Mouse (Mus musculus) neural tube, embryonic 15.5 days (tissue): ENCODE data around the gene St7. TPM values are rescaled to one million over a fixed set of nuclear protein-coding genes. Genes with fewer than 3 reads are reported as not detected.

Experiments used
- ATAC-seq: fragments of 200-750 bp; cut with Nextera tagmentation; 2 replicates; pipeline ENCODE4 v1.8.0; 2017; ENCODE audit warnings: mild to moderate bottlenecking, moderate TSS enrichment, moderate library complexity; ENCODE audit not compliant: low FRiP score
- H3K27ac ChIP-seq: fragments of 300-500 bp; sonication (generic); replicated peaks from 2 replicates; pipeline ENCODE4 v1.5.1; 2015; ENCODE audit warnings: mild to moderate bottlenecking, inconsistent platforms
- H3K27me3 ChIP-seq: fragments of 300-500 bp; sonication (generic); replicated peaks from 2 replicates; pipeline ENCODE4 v1.6.1; 2015; ENCODE audit warnings: inconsistent platforms
- H3K36me3 ChIP-seq: fragments of 300-500 bp; sonication (generic); 2 replicates; pipeline ENCODE4 v1.6.1; 2015; ENCODE audit warnings: inconsistent platforms
- H3K4me1 ChIP-seq: fragments of 300-500 bp; sonication (generic); 2 replicates; pipeline ENCODE4 v1.6.1; 2015; ENCODE audit warnings: inconsistent platforms
- H3K4me2 ChIP-seq: fragments of 300-500 bp; sonication (generic); 2 replicates; pipeline ENCODE4 v1.6.1; 2015; ENCODE audit warnings: inconsistent platforms, mild to moderate bottlenecking, moderate library complexity
- H3K4me3 ChIP-seq: fragments of 300-500 bp; sonication (generic); replicated peaks from 2 replicates; pipeline ENCODE4 v1.5.1; 2015; ENCODE audit warnings: mild to moderate bottlenecking, inconsistent platforms
- H3K9ac ChIP-seq: fragments of 300-500 bp; sonication (generic); replicated peaks from 2 replicates; pipeline ENCODE4 v1.6.1; 2015; ENCODE audit warnings: mild to moderate bottlenecking, inconsistent platforms
- H3K9me3 ChIP-seq: fragments of 300-500 bp; sonication (generic); replicated peaks from 2 replicates; pipeline ENCODE4 v1.6.1; 2016; ENCODE audit warnings: inconsistent platforms
- WGBS: fragments of 180-500 bp; shearing (Covaris S2); methylation state at CpG from one replicate; pipeline ENCODE4 v1.1.7; 2015; ENCODE audit warnings: mixed read lengths; 5-methylcytosine and 5-hydroxymethylcytosine counted together
- polyA plus RNA-seq: library from polyadenylated mRNA; unstranded; fragments of >200 nt; fragmentation: Nextera tagmentation; extraction: Ambion mirVana; gene quantifications from 2 replicates; pipeline ENCODE4 v1.2.1, GENCODE M21; 2015

The St7 gene
- polyA plus RNA-seq, 1 experiment from 2014 or later = 59.2 TPM

DNA sequence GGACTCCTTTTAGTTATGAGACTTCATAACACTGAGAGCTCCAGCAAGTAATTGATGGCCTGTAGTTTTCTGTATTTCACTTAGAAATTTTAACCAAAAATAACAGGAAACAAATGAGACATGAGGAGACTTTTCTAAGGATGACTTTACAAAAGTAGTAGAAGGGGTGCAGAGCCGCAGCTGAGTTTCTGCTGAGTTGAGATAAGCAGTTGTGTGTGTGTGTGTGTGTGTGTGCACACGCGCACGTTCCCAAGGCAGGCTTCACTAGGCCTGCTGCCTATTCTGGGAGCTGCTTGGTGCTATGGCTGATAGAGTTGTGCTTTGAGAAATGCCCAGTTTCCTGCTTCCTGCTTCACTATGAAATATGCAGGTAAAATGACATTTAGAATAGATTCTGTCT is 50.6 kb downstream of the St7 start:
- Histone ChIP-seq H3K27me3 (no peaks in the 10 kb centered on the region), H3K4me1 (no peaks in the 10 kb centered on the region; the same call in 1 of the 2 replicates), H3K36me3 (no peaks in the 10 kb centered on the region), H3K4me3 (no peak overlapping the region), H3K4me2 (no peak overlapping the region), H3K27ac (no peak overlapping the region), H3K9ac (no peak overlapping the region), H3K9me3 (no peaks in the 10 kb centered on the region)
- 92% methylated on average over 4 of the region's 4 CpGs for WGBS
- ATAC-seq = no peak

DNA sequence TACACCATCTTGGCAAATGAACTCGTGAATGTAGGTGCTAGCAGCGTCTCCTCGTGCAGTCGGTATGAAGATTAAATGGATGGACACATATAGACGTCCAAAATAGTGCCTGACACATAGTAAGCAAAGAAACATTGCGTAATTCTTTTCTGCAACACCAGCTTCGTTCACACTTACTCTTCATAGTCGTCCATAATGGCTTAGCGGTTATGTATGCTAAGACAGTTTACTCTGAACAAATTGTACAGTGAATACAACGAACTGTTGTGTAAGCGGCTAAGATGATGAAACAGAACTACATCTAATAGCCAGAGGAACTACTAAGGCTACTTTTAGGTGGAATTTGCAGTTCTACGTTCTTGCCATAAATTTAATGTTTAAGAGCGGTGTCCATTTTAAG is 55.0 kb downstream of the St7 start:
- Histone ChIP-seq H3K9ac (no peak overlapping the region), H3K9me3 (no peaks in the 10 kb centered on the region), H3K4me3 (no peak overlapping the region), H3K27ac (no peak overlapping the region), H3K4me2 (no peak overlapping the region), H3K27me3 (no peaks in the 10 kb centered on the region), H3K4me1 (peaks cover 12% of the 10 kb centered on the region), H3K36me3 (no peaks in the 10 kb centered on the region)
- 88% methylated on average over 13 of the region's 13 CpGs for WGBS
- no peak for ATAC-seq

DNA sequence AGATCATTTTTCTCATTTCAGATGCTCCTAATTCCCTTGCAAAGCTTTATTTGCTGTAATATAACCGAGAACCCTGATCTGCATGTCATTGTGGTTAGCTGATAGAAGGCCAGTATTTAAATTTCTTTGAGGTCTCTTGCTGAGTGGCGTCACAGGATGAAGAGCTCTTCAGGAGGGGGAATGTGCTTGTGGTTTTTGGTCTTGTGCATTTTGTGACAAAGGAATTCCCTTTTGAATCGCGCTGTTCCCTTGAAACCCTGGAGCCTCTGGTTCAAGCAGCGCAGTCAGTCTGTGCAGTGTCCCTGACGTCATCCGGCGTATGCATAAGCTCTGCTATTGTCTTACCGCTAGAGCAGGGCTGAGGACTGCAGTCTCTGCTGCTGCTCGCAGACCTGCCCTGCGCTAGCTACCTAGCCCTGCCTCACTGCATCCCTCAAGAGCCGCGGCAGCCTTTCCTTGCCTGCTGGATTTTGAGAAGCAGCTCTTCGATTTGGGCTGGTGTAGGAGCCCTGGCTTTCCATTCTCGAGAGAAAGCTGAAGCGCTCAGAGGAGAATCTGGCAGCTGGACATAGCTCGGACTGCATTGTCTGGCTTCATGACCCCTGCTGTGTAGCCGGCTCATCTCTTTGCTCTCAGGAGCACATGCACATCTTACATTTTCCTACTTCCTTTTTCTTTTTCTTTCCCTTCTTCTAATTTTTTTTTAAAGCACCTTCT is 56.3 kb downstream of the St7 start:
- WGBS = under 1% methylated on average over 18 of the region's 18 CpGs
- peak; percentile 98 for ATAC-seq
- H3K27ac ChIP-seq = peak overlapping the region; percentile 96
- H3K4me3 ChIP-seq = peak overlapping the region; percentile 59
- H3K9ac ChIP-seq = peak overlapping the region; percentile 71
- H3K4me1 ChIP-seq = peaks cover 22% of the 10 kb centered on the region
- H3K27me3 ChIP-seq = no peaks in the 10 kb centered on the region
- H3K36me3 ChIP-seq = no peaks in the 10 kb centered on the region
- peak overlapping the region; percentile 67 for H3K4me2 ChIP-seq
- H3K9me3 ChIP-seq = no peaks in the 10 kb centered on the region

DNA sequence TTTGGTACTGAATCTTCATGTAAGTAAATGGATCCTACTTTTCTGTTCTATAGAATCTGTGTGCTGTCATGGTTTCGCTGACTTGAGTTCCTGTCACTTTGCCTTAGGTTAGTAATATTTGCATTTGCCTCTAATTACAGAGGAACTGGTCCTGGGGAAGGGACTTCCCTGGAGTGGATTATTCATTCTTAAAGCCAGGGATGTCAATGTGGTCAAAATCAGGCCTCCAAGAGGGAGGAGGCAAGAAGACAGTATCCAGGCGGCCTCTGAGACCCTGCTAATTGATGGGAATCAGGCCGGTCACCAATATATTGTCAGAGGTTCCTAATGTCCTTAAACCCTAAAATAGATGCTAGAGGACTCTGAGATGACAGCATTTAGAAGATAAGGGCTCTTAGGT is 56.9 kb downstream of the St7 start:
- Histone ChIP-seq H3K4me3 (peak overlapping the region; percentile 59), H3K4me2 (peak overlapping the region; percentile 67), H3K9me3 (no peaks in the 10 kb centered on the region), H3K9ac (peak overlapping the region; percentile 71), H3K27ac (peak overlapping the region; percentile 96), H3K4me1 (peaks cover 27% of the 10 kb centered on the region), H3K36me3 (no peaks in the 10 kb centered on the region), H3K27me3 (no peaks in the 10 kb centered on the region)
- 17% methylated on average over 3 of the region's 3 CpGs for WGBS
- ATAC-seq = peak; percentile 56

DNA sequence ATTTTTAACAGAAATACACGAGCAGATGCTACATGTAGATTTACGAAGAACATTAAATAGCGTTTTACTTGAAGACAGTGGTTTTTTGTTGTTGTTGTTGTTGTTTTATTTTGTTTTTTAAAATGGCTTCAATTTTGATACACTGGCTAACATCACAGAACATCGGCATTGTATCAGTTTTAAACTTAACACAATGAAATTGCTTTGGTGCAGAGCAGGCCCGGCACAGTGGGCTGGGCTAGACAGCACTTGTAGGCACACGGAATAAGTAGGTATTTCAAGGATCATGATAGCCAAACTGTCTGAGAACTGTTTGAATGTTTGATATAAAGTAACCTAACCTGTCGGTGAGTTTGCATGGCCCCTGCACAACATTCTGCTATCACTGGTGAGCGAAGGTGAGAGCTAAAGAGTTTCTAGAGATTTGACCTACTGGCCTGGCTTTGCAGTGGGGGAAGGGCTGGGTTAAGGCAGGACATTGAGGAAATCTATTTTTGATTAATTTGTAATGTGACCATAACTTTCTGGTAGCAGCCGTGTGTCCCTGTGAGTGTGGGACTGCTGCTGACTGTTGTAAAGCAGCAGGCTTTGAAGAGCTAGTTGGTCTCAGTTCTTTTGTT is 57.4 kb downstream of the St7 start:
- peak overlapping the region; percentile 67 for H3K4me2 ChIP-seq
- H3K4me1 ChIP-seq = peaks cover 29% of the 10 kb centered on the region
- H3K36me3 ChIP-seq = no peaks in the 10 kb centered on the region
- peak overlapping the region; percentile 59 for H3K4me3 ChIP-seq
- no peaks in the 10 kb centered on the region for H3K9me3 ChIP-seq
- 0 out of 2 replicates have a peak, but pooled peaks have one; percentile 4 for ATAC-seq
- 34% methylated on average over 9 of the region's 9 CpGs for WGBS
- peak overlapping the region; percentile 96 for H3K27ac ChIP-seq
- H3K27me3 ChIP-seq = no peaks in the 10 kb centered on the region
- peak overlapping the region; percentile 71 for H3K9ac ChIP-seq

DNA sequence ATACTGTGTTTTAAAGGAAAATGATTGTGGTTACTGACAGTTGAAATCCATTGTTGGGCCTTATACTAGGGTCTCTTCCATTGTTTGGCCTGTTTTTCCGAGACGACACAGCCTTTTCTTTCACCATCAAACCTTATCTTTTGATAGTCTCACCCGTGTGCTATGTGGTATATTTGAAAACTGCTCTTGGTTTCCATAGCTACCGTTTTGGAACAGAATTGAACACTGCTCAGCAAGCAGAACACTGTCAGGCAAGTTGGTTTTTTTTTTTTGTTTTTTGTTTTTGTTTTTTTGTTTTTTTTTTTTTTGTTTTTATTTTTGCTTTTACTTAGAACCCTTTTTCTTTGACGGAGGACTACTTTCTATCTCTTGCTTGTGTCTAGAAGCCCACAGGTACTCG is 58.2 kb downstream of the St7 start:
- 38% methylated on average over 6 of the region's 6 CpGs for WGBS
- H3K27ac ChIP-seq = peak overlapping the region; percentile 46

DNA sequence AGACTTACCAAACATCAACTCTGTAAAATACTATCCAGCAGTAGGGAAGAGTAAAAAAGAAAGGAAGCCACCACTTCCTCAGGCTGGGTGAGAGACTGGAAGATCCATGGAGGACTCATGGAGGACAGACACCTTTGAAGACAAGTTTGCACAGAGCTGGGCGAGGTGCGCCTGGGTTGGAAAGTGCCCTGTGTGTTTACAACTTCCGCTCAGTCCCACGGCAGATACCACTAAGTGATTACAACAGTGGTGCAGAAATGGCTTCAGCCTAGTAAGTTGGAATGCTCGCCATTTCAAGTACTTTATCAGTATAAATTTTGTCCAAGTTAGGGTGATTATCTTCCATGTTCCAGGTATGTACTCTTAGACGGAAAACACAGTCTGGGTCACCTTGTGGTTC is 63.2 kb downstream of the St7 start:
- ATAC-seq = no peak
- Histone ChIP-seq H3K27ac (no peak overlapping the region), H3K4me2 (no peak overlapping the region), H3K27me3 (no peaks in the 10 kb centered on the region), H3K4me3 (no peak overlapping the region), H3K4me1 (peaks cover 49% of the 10 kb centered on the region), H3K9me3 (no peaks in the 10 kb centered on the region), H3K9ac (no peak overlapping the region), H3K36me3 (no peaks in the 10 kb centered on the region)
- whole genome bisulfite sequencing = 88% methylated on average over 6 of the region's 6 CpGs

More for the DNA sequence above, 58.2 kb downstream of the St7 start:
- Histone ChIP-seq H3K4me3 (peak overlapping the region; percentile 59), H3K4me1 (peaks cover 34% of the 10 kb centered on the region), H3K9ac (peak overlapping the region; percentile 57), H3K4me2 (peak overlapping the region; percentile 67), H3K27me3 (no peaks in the 10 kb centered on the region), H3K9me3 (no peaks in the 10 kb centered on the region), H3K36me3 (no peaks in the 10 kb centered on the region)
- ATAC-seq = no peak

DNA sequence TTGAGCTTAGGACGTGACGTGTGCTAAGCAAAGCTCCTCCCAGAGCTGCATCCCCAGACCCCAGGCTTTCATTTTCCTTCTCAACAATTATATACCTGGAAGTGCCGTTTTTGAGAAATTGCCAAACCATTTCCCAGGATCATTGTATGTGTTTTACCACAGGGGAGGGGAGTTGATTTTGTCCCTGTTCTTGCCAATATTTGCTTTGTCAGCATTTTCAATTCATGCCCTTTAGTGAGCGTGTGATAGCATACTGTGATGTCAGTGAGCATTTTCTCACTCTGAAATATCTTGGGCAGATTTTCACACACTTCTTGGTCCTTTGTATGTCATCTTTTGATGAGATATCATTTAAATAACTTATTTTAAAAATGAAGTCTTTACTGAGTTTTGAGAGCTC is 65.8 kb downstream of the St7 start:
- Histone ChIP-seq H3K27me3 (no peaks in the 10 kb centered on the region), H3K4me3 (no peak overlapping the region), H3K4me1 (peaks cover 35% of the 10 kb centered on the region), H3K36me3 (no peaks in the 10 kb centered on the region), H3K9ac (no peak overlapping the region), H3K27ac (no peak overlapping the region), H3K9me3 (no peaks in the 10 kb centered on the region), H3K4me2 (no peak overlapping the region)
- WGBS = 56% methylated on average over 4 of the region's 4 CpGs
- no peak for ATAC-seq

DNA sequence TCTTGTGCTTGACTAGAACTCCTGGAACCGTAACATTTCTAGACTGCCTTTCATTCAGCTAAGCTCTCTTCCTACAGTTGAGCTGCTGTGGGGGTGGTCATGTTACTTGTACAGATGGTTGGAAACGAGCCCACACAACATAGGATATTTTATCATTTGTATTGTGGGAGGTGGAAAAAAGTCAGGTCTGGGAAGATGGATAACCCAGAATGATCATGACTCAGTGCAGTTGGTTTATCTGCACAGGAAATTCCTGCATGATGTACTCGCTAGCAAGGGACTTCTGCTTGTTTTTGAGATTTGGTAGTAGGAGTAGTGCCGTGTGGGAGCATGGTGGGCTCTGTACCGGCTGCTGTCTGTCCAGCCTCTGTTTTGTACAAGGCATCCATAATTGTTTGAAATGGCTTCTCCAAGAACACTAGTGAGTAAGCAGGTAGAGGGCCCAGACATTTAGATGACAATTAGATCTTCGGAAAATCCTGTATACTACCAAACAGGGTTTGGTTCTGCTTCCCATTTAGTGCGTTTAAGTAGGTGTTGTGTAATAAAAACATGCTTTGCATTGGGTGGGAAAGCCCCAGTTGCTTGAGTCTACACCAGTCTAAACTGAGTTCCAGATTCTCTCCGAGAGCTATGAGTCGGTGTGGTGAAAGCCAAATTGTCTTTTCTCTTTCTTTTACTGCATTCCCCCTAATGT is 71.4 kb downstream of the St7 start:
- no peaks in the 10 kb centered on the region for H3K36me3 ChIP-seq
- H3K9ac ChIP-seq = no peak overlapping the region
- 0 out of 2 replicates have a peak overlapping the region, but pooled peaks have one; percentile 1 for H3K27ac ChIP-seq
- no peaks in the 10 kb centered on the region for H3K9me3 ChIP-seq
- no peak overlapping the region for H3K4me3 ChIP-seq
- peaks cover 29% of the 10 kb centered on the region for H3K4me1 ChIP-seq
- 74% methylated on average over 9 of the region's 9 CpGs for WGBS
- H3K27me3 ChIP-seq = no peaks in the 10 kb centered on the region
- H3K4me2 ChIP-seq = no peak overlapping the region
- no peak for ATAC-seq

DNA sequence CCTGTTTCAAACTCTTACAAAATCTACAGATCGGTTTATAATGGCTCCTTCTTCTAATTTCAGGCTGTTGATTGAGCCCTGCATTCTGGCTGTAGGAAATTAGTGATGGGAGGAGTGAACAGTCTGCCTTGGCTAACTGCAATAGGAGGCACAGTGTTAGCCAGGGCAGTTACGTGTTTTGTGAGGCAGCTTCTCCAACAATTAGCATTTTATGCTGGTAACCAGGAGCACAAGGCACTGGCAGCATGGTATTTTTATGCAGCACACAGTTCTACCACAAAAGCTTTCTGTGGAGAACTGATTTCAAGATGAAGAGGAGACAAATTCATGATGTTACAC is 71.9 kb downstream of the St7 start:
- Histone ChIP-seq H3K4me3 (no peak overlapping the region), H3K4me1 (peaks cover 29% of the 10 kb centered on the region), H3K27ac (0 out of 2 replicates have a peak overlapping the region, but pooled peaks have one; percentile 1), H3K36me3 (no peaks in the 10 kb centered on the region), H3K27me3 (no peaks in the 10 kb centered on the region), H3K4me2 (no peak overlapping the region; the same call in 1 of the 2 replicates), H3K9ac (no peak overlapping the region), H3K9me3 (no peaks in the 10 kb centered on the region)
- ATAC-seq = peak; percentile 69; the same call in 1 of the 2 replicates
- WGBS = 25% methylated on average over 2 of the region's 2 CpGs

DNA sequence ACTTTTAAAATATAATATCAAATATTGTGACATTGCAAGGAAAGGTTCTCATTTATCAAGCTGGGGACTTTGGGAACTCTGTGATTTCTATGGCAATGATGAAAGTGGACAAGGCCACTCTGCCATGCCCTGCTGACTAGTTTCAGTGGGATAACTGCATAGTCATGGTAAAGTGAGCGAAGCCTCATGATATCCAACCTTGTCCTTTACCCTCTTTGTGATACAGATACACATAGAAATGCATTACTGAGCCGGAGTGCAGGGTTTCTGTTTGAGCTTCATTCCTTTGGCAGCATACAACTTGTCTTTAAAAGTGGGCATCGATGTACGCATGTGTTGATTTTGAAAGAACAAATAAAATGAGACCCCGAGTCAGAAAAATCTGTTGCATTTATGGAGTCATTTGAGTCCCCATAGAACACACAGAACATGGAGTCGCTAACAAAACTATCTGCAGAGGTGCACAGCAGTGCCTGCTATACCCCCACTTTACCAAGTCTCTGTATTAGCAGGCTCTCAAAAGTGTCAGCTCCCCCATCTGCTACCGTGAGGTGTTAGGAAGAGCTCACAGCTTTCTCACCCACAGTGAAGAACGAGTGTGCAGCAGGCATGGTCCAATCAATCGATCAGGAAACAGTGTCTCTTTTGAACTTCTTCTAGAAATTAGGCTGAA is 77.4 kb downstream of the St7 start:
- Histone ChIP-seq H3K27me3 (no peaks in the 10 kb centered on the region), H3K4me2 (peak overlapping the region; percentile 19; the same call in 1 of the 2 replicates), H3K4me3 (no peak overlapping the region), H3K36me3 (no peaks in the 10 kb centered on the region), H3K9ac (no peak overlapping the region), H3K9me3 (no peaks in the 10 kb centered on the region), H3K4me1 (peaks cover 39% of the 10 kb centered on the region), H3K27ac (no peak overlapping the region; the same call in 1 of the 2 replicates)
- WGBS = 67% methylated on average over 9 of the region's 9 CpGs
- ATAC-seq = 0 out of 2 replicates have a peak, but pooled peaks have one; percentile 33
